Comparison of ENCODE assay signal across 24 mouse cellular contexts in genomic region chr5:88702041-88702440, GRCm38 (mm10). TPM values are rescaled to one million over a fixed set of nuclear protein-coding genes. Genes with fewer than 3 reads are reported as not detected.
DNase-seq lines count a peak whose midpoint lies in the region; ATAC-seq and TF ChIP-seq lines count a peak whose summit lies in the region.
"Had no signal": no experiment of that assay in that cellular context is flagged by ENCODE, and none has a peak within 500 bp of the region (broad histone marks: within the 10 kb centered on the region; RNA-seq: fewer than 3 reads in every experiment).

No protein-coding gene starts in this region.

- H3K4me1 ChIP-seq in liver, embryonic 16.5 days (ENCODE audit: control insufficient read depth, low read depth, low read length): no peaks in the 10 kb centered on the region
- no peaks in the 10 kb centered on the region for H3K4me1 ChIP-seq in liver, embryonic 12.5 days
- no peaks in the 10 kb centered on the region for H3K4me1 ChIP-seq in hindbrain, postnatal 0 days (ENCODE audit: insufficient read depth, low read length)
- H3K4me1 ChIP-seq: embryonic facial prominence, embryonic 12.5 days; forebrain, embryonic 13.5 days; heart, embryonic 15.5 days; limb, embryonic 12.5 days had no signal

- H3K27ac ChIP-seq in liver, embryonic 16.5 days (ENCODE audit: low read length): no peak overlapping the region
- H3K27ac ChIP-seq in liver, embryonic 12.5 days: no peak overlapping the region
- H3K27ac ChIP-seq in hindbrain, postnatal 0 days: no peak overlapping the region
- H3K27ac ChIP-seq: embryonic facial prominence, embryonic 12.5 days; forebrain, embryonic 13.5 days; heart, adult 2 months; heart, embryonic 15.5 days; limb, embryonic 12.5 days had no signal

- H3K27me3 ChIP-seq in liver, embryonic 16.5 days (ENCODE audit: control insufficient read depth, insufficient read depth, low read depth, low read length): no peaks in the 10 kb centered on the region
- H3K27me3 ChIP-seq in liver, embryonic 12.5 days (replicated peaks): no peaks in the 10 kb centered on the region
- no peaks in the 10 kb centered on the region for H3K27me3 ChIP-seq in hindbrain, postnatal 0 days (ENCODE audit: insufficient read depth, low read length)
- H3K27me3 ChIP-seq: embryonic facial prominence, embryonic 12.5 days; forebrain, embryonic 13.5 days; heart, embryonic 15.5 days; limb, embryonic 12.5 days had no signal

- no peaks in the 10 kb centered on the region for H3K36me3 ChIP-seq in liver, embryonic 16.5 days (ENCODE audit: control insufficient read depth, insufficient read depth)
- H3K36me3 ChIP-seq in liver, embryonic 12.5 days: no peaks in the 10 kb centered on the region
- H3K36me3 ChIP-seq in hindbrain, postnatal 0 days (ENCODE audit: insufficient read depth, low read length): no peaks in the 10 kb centered on the region
- H3K36me3 ChIP-seq: embryonic facial prominence, embryonic 12.5 days; heart, embryonic 15.5 days; limb, embryonic 12.5 days had no signal

- WGBS in liver, embryonic 16.5 days (ENCODE audit: insufficient replicate concordance): 57% methylated on average over 4 of the region's 4 CpGs
- WGBS in liver, embryonic 12.5 days (ENCODE audit: insufficient replicate concordance): 61% methylated on average over 4 of the region's 4 CpGs
- 74% methylated on average over 4 of the region's 4 CpGs for WGBS in hindbrain, postnatal 0 days

- H3K4me2 ChIP-seq in liver, embryonic 16.5 days (ENCODE audit: low read depth, low read length): no peak overlapping the region
- H3K4me2 ChIP-seq in liver, embryonic 12.5 days: no peak overlapping the region
- H3K4me2 ChIP-seq in hindbrain, postnatal 0 days (ENCODE audit: low read depth, low read length): no peak overlapping the region
- H3K4me2 ChIP-seq: embryonic facial prominence, embryonic 12.5 days; forebrain, embryonic 13.5 days; heart, embryonic 15.5 days; limb, embryonic 12.5 days had no signal

- no peaks in the 10 kb centered on the region for H3K9me3 ChIP-seq in liver, embryonic 16.5 days (replicated peaks; ENCODE audit: control insufficient read depth, low read length)
- no peaks in the 10 kb centered on the region for H3K9me3 ChIP-seq in liver, embryonic 12.5 days (replicated peaks)
- H3K9me3 ChIP-seq in hindbrain, postnatal 0 days (ENCODE audit: low read length): no peaks in the 10 kb centered on the region
- H3K9me3 ChIP-seq: embryonic facial prominence, embryonic 12.5 days; forebrain, embryonic 13.5 days; heart, embryonic 15.5 days; limb, embryonic 12.5 days had no signal

- ATAC-seq in liver, embryonic 16.5 days (ENCODE audit: low read depth): peak; percentile 37; the same call in 1 of the 2 replicates
- ATAC-seq in liver, embryonic 12.5 days: no peak
- ATAC-seq in hindbrain, postnatal 0 days: no peak
- ATAC-seq: CD4-positive, CD25-positive, alpha-beta regulatory T cell, adult 4 months; forebrain, embryonic 13.5 days; hindbrain, embryonic 16.5 days; Patski had no signal

- TF ChIP-seq CTCF in hindbrain, postnatal 0 days (IDR thresholded peaks at IDR 0.05; ENCODE audit: low read depth): no peak

- peak; percentile 19 for DNase-seq in adrenal gland, adult 2 months
- DNase-seq in adrenal gland, adult 8-10 months: no peak
- DNase-seq in kidney, postnatal 10 days: peak; percentile 39
- no peak for DNase-seq in hindbrain, postnatal 0 days (ENCODE audit: low spot score)
- DNase-seq in urinary bladder, adult 18-20 months (ENCODE audit: low spot score in 2 of 2): no peak
- no peak for DNase-seq in urinary bladder, postnatal 4 days (ENCODE audit: low spot score in 2 of 2)
- DNase-seq: cerebellum, adult 9-11 months; gastrocnemius, postnatal 14 days; heart, adult 2 months; lung, adult 18-20 months; lung, postnatal 36 days; right cerebral cortex, postnatal 25 days; thymus, adult 18-20 months; thymus, postnatal 4 days had no signal

- H3K9ac ChIP-seq in liver, embryonic 16.5 days (ENCODE audit: low read depth, low read length): no peak overlapping the region
- no peak overlapping the region for H3K9ac ChIP-seq in liver, embryonic 12.5 days
- H3K9ac ChIP-seq in hindbrain, postnatal 0 days (replicated peaks; ENCODE audit: low read length): no peak overlapping the region
- H3K9ac ChIP-seq: embryonic facial prominence, embryonic 12.5 days; forebrain, embryonic 13.5 days; heart, embryonic 15.5 days; limb, embryonic 12.5 days had no signal

- H3K4me3 ChIP-seq in liver, embryonic 16.5 days (ENCODE audit: low read depth, low read length): no peak overlapping the region
- no peak overlapping the region for H3K4me3 ChIP-seq in liver, embryonic 12.5 days
- H3K4me3 ChIP-seq in hindbrain, postnatal 0 days (ENCODE audit: low read length): no peak overlapping the region
- H3K4me3 ChIP-seq: embryonic facial prominence, embryonic 12.5 days; erythroblast, embryonic 14.5 days; forebrain, embryonic 13.5 days; heart, adult 2 months; heart, embryonic 15.5 days; limb, embryonic 12.5 days had no signal

RNA-seq across cellular contexts. Expression of gene Mob1b, which starts 18.6 kb away (rescaled TPM):
- total RNA-seq in adrenal gland, adult 2 months (2021): 10 to 100 TPM; 32.9 to 36.3 TPM
- polyA plus RNA-seq in adrenal gland, adult 2 months (2012; rRNA removed): 4.7 and 8.6 TPM in 2 replicates
- total RNA-seq in adrenal gland, adult 8-10 months (2022): 10 to 100 TPM; 33.4 to 37.1 (median 36.0) TPM
- 9.9 and 10.4 TPM in 2 replicates for polyA plus RNA-seq in liver, embryonic 16.5 days (2015; fragmentation: Nextera tagmentation; extraction: Ambion mirVana)
- 13.3 and 13.5 TPM in 2 replicates for polyA plus RNA-seq in liver, embryonic 12.5 days (2016; fragmentation: Nextera tagmentation; extraction: Ambion mirVana)
- 10.5 and 12.2 TPM in 2 replicates for total RNA-seq in hindbrain, postnatal 0 days (2014; rRNA removed)
- polyA plus RNA-seq in hindbrain, postnatal 0 days (2015; fragmentation: Nextera tagmentation; extraction: Ambion mirVana): 7.8 and 8.5 TPM in 2 replicates

RNA-seq across cellular contexts. Expression of gene Grsf1, which starts 26.1 kb away (rescaled TPM):
- total RNA-seq in adrenal gland, adult 2 months (2021): 100 to 1,000 TPM; 123 to 142 TPM
- polyA plus RNA-seq in adrenal gland, adult 2 months (2012; rRNA removed): 118 and 135 TPM in 2 replicates
- 100 to 1,000 TPM; 121 to 154 (median 133) TPM for total RNA-seq in adrenal gland, adult 8-10 months (2022)
- 13.7 and 18.5 TPM in 2 replicates for polyA plus RNA-seq in liver, embryonic 16.5 days (2015; fragmentation: Nextera tagmentation; extraction: Ambion mirVana)
- polyA plus RNA-seq in liver, embryonic 12.5 days (2016; fragmentation: Nextera tagmentation; extraction: Ambion mirVana): 47.0 and 48.6 TPM in 2 replicates
- 39.9 and 48.8 TPM in 2 replicates for total RNA-seq in hindbrain, postnatal 0 days (2014; rRNA removed)
- polyA plus RNA-seq in hindbrain, postnatal 0 days (2015; fragmentation: Nextera tagmentation; extraction: Ambion mirVana): 60.7 and 61.8 TPM in 2 replicates

Comparison
In these comparisons a context has a peak if more than half of its experiments do, and no peak if none do; other contexts are left out.
1. DNase-seq: peak in adrenal gland, adult 2 months (single experiment) and kidney, postnatal 10 days (single experiment); none in adrenal gland, adult 8-10 months (single experiment), hindbrain, postnatal 0 days (single experiment), urinary bladder, adult 18-20 months (0 of 2) and urinary bladder, postnatal 4 days (0 of 2).